Mouse (Mus musculus) c-Kit-positive CD71-negative TER-119-negative erythroid progenitor cells, embryonic 14.5 days (primary cell): ENCODE results near the gene Ptprn2.

Source experiments
- DNase-seq: peaks from one replicate; pipeline ENCODE4 v3.0.0-alpha.2; 2013; ENCODE audit warnings: low read depth

Gene Ptprn2

DNA sequence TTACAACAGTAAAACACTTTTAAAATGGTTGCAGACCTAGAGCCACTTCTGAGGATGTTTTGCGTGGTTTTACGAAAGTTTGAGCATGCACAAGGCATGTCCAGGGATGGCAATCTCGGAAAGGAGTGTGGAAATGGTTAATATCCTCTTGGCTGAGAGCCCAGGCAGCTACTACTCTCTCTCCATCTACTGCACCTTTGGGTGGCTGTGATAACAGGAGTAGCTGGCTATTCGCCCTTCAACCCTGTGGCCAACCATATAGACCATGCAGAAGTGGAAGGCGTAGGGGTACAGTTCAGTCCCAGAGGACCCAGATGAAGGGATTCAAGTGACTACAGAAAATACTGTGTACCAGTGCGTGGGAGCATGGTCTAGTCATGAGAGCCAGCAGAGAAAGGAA is 655.9 kb downstream of the Ptprn2 start:
- no peak for DNase-seq

DNA sequence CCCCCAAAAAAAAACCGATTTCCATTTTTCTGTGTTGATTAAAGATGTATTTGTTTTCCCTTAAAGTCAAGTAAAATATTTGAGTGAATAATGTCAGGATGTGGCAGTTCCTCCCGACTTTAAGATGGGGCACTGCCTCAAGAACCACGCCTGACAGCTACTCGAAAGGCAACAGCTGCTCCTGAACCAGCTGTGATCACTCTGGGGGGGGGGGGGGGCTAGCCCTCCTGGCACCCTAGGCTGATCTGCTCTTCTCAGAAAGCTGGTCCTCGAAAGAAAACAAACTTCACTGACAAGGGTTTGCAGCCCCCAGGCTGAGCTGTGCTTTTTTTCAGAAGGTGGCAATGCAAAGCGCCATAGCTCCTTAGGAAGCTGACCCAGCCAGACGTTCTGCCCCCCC is 663.7 kb downstream of the Ptprn2 start:
- DNase-seq: no peak

DNA sequence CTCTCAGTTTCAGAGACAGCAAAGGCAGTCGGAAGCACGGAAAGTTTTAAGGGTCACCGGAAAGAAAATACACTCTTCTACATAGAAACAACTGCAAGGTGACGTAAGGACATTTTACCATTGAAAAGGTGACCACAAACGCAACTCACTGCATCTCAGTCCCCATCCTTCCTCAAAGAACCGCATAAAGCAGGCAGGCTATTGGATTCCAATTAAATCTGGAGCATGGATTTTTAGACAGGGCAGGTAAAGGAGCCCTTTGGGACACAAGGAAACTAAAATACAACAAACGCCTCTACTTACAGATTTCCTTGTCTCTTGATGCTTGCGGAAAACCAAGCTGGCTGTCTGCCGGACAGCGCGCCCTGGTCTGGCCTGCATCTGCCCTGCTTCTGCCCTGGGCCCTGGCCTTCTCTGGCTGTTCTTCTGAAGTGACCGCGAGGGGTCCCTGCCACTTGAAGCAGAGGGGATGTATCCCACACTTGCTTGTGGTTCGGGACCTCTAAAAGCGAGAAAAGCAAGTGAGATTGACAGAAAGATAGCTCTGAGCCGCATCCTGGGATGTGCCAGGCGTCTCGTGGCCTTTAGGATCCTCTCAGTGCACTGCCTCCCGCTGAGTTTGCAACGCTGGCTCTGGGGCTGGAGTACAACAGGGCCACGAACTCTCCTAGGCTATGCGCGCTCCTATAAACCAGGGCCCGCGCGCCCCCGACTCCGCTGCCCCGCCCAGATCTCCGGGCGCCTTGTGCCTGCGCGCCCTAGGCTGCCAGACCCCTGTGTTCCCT is 665.3 kb downstream of the Ptprn2 start:
- no peak for DNase-seq

DNA sequence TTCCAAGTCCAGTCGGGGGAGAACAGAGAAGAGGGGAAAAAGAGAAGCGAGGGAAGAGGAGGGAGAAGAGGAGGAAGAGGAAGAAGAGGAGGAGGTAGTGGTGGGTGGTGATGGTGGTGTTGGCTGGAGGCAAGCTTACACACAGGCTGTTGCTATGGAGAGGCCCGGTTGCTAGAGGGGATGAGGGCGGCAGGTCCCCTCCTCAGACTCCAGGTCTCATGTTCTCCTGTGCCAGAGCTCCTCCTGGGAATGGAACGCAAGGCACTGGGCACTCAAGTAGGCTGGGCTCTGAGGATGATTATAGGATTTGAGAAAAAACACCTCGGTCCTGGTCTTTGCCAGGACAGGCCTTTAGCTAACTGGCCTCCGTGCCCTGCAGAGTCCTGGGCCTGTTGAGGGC is 666.1 kb downstream of the Ptprn2 start:
- DNase-seq: no peak

DNA sequence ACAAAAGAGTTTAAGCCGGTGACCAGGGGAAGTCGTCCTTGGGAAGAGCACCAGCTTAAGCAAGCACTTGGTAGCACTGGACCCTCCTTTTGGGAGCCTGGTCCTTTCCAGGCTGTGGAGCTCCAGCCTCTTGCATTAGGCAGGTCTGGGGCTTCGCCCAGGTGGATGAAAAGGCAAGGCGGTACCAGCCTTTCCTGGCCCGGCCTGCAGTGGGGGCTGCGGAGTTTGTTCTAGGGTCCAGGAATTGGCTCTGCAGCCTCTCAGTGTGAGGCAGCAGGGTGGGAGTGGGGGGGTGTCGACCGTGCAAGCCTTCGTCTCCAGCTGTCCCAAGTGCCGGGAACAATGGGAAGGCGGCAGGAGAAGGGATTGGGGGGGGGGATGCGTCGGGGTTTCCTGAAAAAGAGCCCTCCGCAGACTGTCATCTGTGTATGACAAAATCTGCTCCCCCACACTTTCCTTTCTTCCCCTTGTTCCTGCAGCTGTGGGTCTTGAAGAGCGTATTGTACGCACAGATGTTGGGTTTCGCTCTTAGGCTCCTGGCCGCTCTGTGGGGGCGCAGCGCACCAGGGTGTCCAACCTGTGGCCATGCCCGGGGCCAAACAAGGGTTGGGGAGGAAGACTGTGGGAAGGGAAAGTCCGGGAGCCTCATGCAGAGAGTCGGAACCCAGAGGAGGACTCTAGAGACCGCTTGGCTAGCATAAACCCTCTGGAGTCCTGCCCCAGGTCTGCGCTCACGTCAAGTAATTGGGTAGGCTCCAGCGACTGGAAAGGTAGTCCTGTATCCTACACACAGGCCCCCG is 667.0 kb downstream of the Ptprn2 start:
- DNase-seq: no peak

DNA sequence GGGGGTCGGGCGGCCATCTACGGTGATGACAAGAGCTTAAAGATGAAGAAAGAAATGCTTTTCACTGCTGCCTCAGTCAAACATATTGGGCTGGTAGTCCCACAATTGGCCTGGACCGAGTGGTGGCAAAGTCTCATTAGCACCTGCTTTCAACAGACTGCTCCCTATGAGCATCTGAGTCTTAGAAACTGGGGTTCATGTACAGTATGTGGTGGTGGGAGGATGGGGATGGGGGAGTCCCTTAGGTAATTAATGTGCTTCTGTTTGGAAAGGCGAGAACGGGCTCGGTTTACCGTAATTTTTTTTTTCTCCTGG is 667.6 kb downstream of the Ptprn2 start:
- DNase-seq: no peak

DNA sequence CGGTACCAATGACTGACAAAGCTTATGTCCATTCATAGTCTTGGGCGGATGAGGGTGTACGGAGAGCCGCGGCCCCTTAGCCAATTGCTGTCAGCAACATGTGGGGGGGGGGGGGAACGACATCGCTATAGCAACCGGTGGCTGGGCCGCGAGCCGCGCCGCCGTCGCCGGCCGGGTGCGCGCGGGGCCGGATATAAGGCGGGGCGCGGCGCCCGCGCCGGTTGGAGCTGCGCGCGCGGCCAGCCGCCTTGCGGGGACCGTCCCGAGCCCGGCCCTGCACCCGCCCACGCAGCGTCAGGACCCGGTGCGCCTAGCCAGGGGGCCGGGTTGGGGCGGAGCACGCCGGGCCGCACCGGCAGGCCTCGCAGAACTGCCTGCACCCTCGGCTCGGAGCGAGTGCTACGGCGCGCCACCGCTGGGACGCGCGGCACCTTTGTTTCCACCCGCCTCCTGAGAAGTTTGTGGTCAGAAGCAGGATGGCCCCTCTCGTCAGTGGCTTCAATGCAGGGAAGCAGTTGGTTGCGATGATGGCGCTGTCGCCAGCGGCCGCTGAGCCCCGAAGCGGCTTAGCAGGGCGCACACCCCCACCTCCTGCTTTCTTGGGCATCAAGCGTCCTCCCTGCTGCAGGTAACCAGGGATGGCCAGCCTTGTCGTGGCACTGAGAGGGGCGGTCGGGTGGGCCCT is 668.3 kb downstream of the Ptprn2 start:
- no peak for DNase-seq

DNA sequence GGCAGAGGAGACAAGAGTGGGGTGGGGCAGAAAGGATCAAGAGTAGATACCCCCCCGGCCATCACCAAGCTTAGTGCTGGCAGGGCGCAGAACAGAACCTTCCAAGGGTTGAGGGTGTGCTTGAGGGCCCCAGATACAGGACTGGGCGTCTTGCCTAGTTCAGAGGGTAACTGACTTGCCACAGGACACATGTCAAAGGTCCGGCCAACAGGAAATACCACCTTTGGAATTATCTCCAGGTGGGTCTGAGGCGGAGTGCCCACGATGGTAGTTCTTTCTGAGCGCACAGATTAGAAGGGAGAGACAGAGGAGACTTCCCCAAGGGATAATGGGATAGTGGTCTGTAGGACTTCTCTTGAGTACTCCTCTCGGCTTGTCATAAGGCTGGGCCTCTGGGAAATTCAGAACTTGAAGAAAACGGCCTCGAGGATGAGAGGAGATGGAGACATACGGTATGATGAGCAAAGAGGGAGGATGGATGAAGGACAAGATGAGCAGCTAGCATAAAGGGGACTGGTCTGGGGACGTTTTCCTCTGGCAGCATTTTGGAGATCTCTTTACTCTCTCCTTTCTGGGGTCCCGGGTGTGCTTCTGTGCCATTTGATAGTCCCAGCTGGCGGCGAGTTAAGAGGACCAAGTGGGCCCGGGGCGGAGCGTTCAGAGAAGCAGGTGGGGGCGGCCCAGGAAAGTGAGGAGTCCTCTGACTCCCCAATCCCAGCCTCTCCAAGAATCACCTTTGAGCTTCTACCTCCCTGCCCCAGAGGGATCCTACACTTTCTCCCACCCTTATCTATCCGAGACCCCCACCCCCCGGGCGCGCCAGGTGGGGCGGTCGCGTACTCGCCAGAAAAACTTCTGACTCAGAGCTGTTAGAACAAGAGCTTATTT is 669.1 kb downstream of the Ptprn2 start:
- DNase-seq: no peak

DNA sequence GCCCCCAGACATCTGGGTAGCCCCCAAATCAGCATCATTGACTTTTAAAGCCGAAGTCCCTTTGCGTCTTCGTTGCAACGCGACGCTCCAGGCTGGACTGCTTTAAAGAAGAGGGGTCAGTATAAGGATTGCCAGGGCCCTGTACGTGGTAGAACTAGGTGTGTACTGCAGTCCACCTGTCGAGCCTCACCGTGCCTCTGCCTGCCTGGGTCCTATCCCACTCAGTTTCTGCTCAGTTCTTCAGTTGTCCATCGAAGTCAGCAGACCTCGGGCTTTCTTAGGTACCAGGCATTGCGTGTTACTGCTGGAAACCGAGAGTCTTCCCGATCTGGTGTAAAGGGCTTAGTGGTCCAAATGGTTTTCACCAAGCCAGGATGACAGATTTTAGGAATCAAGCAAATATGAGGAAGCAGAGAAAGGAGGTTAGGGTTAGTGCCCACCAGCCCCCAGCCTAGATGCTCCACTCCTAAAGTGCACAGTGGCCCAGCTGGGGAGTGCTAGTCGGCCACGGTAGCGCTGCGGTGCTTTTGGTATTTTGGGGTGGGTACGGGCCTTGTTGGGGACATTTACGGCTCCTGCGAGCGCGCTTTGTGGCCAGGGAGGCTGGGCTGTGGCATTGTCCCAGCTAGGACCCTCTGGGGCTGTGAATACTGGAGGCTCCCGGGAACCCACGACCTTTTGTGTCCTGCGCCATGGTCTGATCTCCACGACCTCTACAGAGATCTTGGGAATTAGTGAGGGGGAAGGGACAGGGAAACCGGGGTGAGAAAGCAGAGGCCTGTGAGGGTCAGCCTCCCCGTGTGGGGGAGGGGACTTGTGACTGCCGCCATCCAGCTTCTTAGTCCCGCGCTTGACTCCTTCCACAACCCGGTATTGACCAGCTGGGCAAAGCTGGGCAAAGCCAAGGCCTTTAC is 670.0 kb downstream of the Ptprn2 start:
- DNase-seq: no peak

DNA sequence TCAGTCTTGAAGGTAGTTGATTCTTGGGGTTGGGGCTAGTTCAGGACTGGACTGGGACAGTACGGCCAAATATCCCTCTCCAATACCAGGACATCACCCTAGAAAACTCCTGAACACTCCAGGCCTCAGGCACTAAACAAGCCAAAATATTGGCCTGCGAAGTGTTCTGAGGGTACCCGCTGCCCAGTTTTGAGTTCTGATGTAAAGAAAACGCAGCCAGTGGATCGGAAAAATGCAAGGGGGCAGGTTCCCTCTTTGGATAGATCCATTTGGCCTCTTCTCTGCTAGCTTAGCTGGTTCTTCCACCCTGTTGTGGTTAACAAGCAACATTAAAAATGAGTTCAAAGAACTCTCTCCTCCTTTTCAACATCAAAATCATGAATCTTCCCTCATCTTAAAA is 670.7 kb downstream of the Ptprn2 start:
- DNase-seq: no peak

DNA sequence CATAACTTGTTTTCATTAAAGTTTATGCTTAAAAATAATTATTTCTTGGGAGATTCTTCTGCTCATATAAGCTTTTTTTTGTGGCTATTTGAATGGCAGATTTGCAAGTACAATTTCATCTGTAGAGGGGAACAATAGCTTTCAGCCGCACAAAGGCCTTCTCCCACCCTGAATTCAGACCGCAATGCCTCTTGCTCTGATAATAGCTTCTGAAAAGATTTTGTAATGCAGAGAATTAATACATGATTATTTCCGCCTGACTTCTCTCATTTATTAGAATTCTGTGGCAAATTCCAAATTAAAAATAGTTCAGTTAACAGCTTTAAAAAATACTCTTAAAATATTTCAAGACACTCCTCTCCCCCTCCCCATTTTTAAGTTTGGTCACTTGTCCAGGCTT is 671.3 kb downstream of the Ptprn2 start:
- DNase-seq: no peak

DNA sequence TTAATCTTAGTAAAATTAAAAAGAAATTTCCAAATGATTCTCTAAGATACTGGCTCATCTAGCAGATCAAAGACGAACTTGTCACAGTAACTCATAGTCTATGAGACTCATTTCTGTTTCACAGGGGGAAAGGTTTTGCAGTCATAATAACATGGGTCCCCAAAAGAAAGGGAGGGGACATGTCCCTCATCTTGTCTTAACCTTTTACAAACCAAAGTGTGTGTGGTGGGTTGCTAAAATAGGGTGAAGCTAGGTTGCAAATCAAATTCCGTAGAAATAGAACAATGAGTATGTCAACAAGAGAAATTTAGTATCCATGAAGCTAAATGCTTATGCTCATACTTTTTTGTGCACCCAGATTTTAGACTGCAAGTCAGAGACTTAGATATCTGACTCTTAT is 671.7 kb downstream of the Ptprn2 start:
- DNase-seq: no peak

DNA sequence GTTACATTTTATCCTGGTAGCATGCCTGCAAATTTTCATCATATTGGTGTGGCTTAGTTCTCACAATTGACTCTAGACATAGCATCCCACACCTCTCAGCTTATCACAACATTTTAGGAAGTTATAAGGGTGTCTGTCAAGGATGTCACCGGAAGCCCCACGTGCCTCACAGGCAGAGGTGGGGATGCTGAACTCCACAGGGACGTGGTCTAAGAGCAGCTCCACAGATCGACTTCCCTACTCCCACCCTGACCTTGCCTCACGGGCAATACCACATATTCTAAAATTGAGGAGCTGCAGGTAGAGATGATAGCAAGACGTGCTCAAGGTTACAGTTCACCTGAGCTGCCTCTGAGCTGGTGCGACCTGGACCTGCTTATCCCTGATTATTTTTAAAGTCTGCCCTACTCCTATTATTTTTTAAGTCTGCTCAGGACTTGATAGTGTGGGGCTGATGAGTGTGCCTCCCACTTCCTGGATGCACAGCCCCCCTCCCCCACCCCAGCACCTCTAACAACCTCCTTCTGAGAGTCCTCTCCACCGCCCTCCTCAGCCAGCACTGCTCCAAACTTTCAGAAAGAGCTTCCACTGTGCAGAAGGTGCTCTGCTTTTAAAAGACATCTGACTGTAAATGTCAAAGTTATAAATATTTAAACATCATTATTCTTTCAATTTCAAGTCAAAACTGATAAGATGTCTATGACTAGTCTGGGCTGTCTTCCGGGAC is 672.3 kb downstream of the Ptprn2 start:
- DNase-seq: no peak

DNA sequence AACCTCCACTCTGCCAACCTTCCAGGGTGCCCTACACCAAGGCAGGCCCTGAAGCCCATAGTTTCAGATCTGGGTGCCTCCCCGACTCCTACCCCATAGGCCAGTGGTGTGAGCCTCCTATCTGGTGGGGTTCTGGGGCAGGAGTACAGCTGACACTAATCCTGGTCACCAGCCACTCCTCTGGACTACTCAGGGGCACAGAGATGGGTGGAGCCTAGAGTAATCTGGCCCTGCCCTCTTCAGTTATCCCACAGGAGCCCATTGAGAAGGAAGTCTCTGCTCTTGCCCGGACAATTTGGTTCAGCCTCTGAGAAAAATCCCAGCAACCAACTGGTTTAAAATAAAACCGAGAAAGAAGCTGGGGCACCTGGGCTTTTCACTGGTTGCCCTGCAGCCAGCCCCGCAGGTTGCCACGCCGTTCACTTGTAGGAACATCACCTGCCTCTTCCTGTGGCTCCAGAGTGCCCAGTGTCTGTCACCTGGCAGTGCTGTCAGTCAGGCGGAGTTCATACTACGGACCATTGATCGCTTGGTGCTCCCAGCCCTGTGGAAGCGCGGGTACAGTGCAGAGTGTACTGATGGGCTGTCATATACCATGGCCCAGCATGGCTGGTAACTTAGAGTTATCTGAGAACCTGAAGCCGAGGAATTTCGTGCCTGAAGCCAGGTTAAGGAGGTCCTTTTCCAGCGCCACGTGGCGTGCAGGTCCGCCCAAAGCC is 673.6 kb downstream of the Ptprn2 start:
- DNase-seq: no peak

DNA sequence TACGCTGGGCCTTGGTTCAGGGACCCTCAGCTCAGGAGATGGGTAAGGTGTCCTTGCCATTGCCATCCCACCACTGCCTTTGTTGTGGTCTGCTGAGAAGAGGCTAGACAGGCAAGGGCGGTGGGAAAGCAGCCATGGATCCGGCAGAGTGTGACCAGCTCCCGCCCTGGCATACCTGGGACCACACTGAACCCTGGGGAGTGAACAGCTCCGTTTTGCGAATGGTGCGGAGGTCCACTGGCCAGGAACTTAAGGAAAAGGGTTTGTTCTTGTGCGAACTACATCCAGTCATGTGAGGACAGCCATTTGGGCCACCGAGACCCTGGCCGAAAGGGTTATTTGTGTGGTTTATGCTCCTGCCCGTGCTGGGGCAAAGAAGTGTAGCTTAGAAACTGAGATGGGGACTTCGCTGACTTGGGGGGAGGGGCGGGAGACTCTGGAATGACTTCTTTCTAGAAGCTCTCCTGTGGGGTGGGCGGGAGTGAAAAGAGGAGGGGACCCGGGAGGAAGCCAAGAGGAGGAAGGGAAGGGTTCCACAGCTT is 674.2 kb downstream of the Ptprn2 start:
- DNase-seq: no peak

DNA sequence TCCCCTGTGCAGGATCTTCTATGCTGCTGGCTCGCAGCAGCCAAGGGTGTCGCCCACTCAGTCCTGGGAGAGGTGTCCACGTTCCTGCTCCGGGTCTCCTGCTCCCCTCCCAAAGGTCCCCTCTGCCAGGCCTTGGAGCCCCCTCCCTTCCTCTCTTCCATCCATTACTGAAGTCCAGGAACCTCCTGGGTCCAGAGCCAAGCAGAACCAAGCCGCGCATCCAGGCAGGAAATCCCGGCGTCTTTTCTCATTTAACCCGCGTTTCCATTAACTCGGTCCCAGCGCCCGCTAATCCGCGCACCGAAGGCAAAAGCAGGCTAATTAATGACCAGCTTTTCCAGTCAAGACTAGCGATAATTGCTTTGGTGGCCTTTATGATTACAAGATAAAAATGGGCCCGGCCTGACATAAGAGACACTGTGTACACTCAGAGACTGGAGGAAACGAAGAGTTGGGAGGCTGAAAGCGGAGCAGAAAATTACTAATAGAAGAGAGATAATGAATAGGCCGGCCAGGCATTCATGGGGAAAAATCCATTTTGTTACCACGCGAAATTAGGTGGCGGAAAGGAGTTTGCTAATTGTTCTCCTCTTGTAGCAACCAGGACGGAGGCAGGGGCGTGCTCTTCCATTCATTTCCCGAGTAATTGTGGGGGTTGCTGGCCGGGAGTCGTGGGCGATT is 674.8 kb downstream of the Ptprn2 start:
- DNase-seq: no peak

DNA sequence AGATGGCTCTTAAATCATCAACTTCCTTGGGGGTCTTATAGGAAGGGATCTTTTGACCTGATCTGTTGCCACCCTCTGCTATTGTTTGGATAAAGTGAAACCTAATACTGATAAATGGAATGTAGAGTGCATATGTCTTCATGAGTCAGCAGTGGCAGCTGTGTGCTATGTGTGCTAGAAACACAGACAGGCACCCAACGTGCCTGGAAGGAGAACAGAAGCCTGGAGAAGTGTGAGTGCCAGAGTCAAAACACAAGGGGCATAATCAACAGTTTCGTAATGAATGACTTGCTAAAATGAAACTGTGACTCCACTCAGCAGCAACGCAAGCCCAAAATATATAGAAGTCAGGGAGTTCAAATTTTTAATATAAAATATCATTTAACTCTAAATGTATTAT is 676.7 kb downstream of the Ptprn2 start:
- no peak for DNase-seq

DNA sequence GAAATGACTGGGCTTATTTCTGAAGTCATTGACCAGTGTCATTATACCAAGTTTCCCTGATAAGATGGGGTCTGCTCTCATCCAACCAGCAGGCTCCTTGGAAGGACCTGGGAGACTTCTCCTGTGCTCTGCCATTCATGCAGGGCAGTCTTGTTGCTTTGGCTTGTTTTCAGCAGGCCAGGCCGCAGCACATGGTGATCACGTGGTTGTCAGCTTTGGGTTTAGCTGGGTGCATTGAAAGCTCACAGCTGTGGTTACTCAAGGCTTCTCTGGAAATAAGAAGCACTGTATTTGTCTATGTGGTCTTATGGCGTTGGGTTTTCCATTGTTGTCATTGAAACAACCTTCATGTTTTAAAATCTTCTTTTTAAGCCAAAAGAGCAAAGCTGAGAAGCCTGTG is 678.3 kb downstream of the Ptprn2 start:
- DNase-seq: no peak

DNA sequence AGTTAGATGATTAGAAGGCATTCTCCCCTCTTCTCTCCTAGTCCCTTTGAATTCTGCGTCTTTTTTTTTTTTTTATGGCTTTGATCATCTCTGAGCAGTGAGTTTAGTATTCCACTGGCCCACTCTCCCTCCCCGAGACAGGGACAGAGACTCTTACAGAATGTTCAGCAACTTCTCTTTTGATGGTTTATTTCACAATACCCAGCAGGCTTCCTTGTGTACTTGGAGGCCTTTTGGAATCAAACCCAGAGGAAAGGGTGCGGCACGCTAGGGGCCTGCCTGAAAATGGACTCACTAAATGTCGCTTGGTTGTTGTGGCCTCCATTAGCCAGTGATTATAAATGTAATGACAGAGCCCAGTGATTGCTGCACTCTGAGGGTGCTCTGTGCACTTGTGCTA is 680.7 kb downstream of the Ptprn2 start:
- DNase-seq: no peak
